Mouse (Mus musculus): ENCODE measurements around the gene Ppp2r2d.

Gene Ppp2r2d

DNA sequence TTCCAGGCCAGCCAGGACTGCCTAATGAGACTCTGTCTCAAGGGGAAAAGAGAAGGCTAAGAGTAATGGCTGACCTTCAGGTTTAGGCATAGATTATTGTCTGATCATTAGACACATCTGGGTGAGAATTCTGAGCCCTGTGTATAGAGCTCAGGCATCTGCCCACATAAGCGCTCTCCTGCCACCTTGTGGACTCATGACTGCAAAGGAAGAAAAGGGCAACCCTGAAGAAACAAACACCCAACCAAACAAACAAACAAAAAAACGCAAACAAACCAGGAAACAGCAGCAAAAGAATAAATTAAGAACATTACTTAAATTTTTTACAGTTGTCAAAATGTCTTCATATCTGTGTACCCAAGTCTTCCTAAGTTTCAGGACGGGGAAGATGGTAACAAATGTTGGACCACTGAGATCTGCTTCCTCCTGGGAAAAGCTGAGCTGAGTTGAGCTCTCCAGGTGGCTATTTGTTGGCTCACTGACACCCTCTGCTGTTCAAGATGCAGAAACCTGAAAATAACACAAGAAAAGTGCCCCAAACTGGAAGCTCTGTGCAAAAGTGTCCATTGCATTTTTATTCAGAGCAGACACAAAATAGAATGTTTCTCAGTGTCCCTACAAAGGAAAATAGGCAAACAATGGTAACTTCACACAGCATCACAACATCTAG lies 78.0 kb downstream of the Ppp2r2d start:
- no peak for DNase-seq (ENCODE audit: low spot score)

GRCm38 (mm10) chr7:138928456-138928855 lies 82.6 kb downstream of the Ppp2r2d start:
- DNase-seq (ENCODE audit: low spot score) = no peak
